Mouse (Mus musculus): Measurements from ENCODE around the gene Pbx1. TPM values are rescaled to one million over a fixed set of nuclear protein-coding genes. Genes with fewer than 3 reads are reported as not detected.

Gene Pbx1
- total RNA-seq, 2 experiments from 2014 or later = 90.6 to 101 TPM

GRCm38 (mm10) chr1:168221071-168221521, 211.0 kb downstream of the Pbx1 start:
- no peak for DNase-seq

DNA sequence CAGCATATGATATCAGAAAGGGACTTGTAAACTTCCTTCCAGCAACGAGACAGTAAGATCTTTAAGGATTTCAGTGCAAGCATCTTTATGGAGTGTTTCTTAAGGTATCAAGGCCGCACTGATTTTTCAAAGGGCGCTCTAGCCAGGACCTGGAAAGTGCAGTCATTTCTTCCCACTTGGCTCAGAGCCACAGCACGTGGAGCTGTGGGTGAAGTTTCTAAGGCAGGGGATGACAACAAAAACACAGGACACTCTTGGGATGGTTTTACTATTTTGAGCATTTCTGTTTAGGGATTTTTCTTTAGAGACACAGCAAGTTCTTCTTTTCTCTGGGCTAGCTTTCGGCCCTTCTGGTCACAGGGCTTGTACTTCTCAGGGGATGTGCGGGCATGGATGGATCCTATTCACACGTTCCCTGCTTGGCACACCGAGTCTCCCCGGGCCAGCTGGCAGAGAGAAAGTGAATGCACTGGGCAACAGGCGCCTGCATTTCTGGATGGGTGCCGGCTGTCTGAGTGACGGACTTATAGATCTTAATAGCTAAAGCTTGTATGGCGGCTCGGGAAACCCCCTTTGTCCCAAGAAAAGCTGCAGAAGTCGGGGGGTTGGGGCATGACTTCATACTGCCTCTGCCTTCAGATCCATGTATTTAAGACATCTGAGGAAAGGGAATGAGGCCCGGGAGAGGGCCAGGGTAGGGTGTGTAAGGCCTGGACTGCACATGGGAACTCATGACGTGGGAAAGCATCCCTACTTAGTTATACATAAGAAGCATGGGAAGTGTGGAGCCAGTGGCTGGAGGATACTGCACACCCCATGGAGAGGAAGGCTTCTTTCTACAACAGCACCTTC, 215.9 kb downstream of the Pbx1 start:
- peak; percentile 65 for DNase-seq

DNA sequence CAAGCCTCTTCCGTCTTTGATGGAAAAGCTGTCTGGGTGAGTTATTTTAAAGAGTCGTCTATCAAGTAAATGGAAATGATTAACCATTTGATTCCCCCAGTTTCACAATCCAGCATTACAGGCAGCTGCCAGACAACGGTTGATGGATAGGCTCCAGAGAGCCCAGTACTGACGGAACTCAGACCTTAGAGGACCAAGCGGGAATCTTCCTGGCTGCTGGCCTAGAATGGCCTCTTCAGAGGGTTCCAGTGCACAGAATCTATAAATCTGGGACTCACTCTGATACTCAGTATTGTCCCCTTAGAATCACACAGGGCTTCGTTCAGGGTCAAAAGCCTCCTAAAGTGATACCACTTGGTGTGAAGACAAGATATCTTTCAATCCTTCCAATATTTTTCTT, 216.6 kb downstream of the Pbx1 start:
- no peak for DNase-seq

DNA sequence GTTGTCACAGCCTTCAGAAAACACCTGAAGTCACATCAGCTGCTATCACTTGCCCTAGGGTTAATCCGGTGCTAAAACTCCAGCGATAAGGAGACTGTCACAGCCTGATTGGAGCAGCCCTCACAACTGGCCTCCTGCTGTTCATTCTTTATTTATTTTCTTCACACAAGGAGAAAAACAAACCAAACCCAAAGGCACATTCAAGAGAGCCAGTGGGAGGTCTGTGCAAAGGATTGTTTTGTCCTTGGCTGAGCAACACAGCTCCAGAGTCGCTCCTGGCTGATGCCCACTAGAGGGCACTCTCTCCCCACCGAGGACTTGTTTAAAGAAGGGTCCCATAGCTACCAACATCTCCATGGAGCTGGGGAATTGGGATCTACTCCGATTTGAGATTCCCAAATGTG, 218.0 kb downstream of the Pbx1 start:
- peak; percentile 86 for DNase-seq

DNA sequence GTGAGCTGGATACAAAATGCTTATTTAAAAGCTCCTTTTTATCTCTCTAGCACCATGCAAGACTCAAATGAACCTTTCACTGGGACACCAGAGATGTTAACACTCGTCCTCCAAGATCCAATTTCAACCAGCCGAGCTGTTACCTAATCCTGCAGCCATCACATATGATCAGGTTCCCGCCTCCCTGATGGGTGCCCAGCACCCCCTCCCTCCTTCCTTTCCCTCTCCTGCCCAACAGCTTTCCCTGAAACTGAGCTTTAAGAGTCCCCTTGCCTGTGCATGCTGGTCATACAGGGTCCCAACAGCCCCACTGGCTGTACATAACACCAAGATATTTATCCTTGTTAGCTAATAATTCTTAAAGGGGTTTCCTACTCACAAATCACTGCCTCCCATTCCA, 218.5 kb downstream of the Pbx1 start:
- DNase-seq = no peak

DNA sequence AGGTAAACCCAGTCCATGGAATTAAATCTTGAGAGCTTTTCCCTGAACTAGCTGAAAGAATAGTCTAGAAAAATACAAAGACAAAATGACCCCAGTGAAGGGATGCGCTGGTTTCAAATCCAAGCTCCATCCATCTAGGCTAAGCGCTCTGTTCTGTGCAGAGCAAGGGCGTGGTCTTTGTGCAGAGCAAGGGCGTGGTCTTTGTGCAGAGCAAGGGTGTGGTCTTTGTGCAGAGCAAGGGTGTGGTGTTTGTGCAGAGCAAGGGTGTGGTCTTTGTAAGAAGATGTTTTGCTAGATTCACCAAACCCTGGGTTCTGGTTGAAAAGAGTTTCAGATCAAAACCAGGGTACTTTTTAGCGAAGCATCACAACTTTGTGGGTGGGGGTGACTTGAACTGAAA, 221.7 kb downstream of the Pbx1 start:
- no peak for DNase-seq

DNA sequence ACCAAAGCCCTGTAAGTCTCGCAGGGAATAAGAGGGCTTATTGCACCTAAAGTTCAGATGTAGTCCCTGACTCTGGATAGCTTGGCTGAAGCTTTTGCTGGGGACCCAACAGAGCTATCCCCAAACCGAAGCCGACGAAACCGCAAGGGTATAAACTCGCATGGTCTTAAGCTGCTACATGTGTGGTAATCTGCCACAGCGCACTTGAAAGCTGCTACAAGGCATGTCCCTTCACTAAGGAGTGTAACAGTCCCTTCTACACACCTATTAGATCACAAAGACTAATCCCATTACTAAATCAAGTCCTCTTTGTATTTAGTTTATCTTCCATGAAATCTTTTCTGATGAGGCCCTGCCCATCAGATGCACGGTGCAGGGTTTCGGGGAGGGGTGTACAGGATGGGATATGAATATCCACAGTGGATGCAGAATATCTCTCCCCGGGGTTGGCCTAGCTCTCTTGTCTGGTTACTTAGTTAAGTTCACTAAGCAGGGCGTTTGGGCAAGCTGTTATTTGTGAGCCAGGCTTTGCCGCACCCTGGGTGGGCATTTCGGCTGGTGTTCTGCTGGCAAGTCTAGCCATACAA, 231.4 kb downstream of the Pbx1 start:
- DNase-seq = no peak

DNA sequence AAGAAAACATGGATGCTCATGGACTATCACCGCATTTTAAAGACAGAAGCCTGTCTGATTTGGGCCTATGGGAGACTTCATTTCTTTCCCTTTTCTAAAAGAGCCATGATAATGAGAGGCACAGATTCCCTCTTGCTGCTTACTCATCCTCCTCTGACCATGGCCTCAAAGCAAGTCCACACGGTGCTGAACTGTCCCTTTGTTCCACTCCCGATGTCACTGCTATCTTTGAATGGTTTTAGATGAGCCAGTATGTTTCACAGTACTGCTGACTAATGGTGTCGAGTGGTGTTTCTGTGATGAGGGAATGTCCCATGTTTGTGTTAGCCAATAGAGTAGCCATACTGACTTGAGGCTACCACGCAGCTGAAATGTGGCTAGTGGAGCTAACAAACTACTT, 233.8 kb downstream of the Pbx1 start:
- DNase-seq = no peak

GRCm38 (mm10) chr1:168197908-168198258, 234.2 kb downstream of the Pbx1 start:
- no peak for DNase-seq

DNA sequence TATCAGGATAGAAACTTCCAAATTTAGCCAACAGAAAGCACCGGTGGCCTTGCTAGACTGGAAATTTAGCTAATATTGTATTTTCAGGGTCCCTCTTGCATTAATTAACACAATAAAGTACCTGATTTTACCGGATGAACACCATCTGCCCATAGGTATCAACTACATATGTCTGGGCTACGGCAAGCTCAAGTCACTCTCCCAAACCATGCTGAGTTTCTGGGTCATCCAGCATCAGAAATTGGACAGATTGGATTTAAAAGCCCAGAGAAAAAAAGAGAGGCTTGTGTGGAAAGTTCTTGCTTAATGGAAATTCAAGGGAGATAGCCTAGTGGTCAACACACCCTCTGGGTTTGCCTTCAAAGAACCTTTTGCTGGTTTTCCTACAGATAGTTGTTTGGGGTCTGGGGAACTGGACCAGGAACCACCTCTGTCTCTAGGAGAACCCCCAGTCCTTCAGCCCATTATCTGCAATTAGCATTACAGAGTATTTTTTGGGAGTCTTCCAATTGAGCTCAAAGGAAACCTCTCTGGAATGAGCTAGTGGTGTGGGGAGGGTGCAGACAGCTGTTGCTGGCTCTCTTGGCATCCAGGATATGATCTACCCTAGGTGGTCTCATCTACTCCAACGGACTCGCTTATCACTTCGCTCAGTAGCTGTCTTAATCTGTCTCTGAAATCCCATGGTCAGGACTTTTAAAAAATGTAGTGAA, 234.7 kb downstream of the Pbx1 start:
- DNase-seq = peak; percentile 34

DNA sequence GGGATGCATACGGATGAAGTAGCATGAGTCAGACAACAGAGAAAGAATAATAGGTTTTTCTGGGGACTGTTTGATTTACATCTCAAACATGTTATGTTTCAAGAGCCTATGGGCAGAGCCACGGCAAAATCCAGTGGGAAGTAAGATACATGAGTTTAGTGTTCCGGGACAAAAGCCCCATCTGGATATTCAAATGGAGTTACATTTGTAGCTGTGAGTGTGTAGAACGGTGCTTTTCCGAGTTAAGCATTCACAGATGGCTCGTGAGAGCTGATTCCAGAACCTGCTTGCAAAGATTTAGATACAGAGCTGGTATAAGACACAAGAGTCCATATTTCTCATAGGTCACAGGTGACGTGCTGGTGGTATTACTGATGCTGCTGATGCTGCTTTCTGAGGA, 238.7 kb downstream of the Pbx1 start:
- no peak for DNase-seq

GRCm38 (mm10) chr1:168182816-168183215, 249.3 kb downstream of the Pbx1 start:
- no peak for DNase-seq

DNA sequence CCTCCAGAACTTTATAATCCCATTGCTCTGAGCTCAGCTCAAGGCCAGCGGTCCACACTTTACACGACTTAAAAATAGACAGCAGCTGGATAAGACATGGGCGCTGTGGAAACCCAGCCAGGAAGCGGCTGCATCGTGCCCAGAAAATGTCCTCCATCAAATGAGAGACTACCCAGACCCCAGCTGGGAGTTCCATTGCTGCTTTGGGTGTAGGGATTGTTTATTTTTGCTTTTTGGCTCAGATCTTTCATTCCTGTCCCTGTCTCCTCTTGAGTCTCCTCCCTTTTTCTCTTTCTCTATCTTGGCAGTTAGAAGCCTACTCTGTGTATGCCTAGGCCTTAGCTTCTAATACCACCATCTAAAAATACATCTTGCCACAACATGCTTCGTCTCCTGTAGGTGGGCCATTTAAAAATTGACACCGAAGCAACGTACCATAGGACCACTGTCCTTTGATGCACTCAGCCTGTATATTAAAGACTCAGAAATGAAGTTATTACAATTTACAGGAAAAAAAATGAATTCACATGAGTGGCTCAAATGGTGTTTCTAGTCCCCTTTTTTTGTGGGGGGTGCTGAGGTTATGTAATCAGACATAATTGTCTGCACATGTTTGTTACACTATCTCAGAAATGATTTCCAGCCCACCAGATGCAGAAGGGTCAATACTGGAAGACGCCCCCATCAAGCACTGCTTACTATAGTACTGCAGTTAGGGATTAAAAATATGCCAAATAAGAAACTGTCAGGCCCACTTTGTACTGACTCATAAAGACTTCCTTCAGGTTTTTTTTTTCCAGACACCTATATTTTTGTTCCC, 251.2 kb downstream of the Pbx1 start:
- peak; percentile 88 for DNase-seq

- no peak for DNase-seq
Observed at GRCm38 (mm10) chr1:168179691-168180090, 252.4 kb downstream of the Pbx1 start.

DNA sequence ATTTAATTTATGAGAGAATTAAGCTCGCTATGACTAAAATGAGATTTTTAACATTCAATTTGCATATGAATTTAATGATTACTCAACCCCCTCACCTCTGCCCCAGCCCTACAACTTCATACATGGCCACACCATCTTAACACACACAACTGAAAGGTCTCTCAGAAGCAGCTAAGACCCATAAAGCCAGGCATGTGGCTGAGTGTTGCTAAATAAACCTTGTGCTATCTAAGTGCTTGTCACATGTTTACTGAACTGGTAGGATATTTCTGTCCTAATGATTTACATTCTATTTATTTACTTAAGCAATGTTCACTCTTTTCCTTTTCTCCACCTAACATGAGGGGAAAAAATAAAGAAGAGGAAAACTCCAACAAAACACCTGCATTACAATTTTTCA, 253.5 kb downstream of the Pbx1 start:
- DNase-seq = no peak

DNA sequence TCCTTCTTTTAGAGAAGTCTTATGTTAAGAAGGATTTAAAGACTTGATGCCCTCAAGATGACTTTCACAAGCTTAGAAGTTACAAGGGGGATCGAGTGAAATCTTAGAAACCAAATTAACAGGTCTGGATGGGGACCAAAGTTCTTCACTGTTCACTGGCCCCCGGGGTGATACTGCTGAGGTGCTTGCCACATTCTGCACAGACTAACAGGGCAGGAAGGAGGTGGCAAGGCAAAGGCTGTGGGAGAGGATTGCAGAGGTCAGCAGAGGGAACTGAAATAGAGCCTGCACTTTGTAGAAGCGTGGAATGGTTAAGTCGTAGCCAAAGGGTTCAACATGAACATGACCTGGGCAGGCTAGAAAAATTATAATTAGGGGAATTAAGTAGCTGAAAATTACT, 256.5 kb downstream of the Pbx1 start:
- no peak for DNase-seq

DNA sequence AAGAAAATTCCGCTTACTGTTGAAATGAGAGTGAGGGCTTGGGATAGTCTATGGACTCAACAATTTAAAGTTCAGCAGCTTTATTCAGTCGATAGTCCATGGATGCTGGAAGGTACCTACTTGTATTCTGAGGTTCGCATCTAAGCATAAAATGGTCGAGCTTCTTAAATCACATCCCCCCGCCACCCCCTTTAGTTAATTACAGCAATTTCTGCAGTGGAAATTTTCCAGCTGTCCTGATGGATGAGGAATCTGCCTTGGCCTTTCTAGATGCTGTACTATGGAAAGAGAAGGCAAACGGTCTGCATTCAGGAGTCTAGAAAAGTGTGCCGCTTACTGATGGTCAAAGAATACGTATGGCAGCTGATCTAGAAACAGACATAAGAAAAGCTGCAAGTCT, 262.3 kb downstream of the Pbx1 start:
- no peak for DNase-seq

- DNase-seq = no peak
Observed at GRCm38 (mm10) chr1:168169052-168169779, 262.9 kb downstream of the Pbx1 start.

GRCm38 (mm10) chr1:168167781-168168180, 264.3 kb downstream of the Pbx1 start:
- DNase-seq = no peak

DNA sequence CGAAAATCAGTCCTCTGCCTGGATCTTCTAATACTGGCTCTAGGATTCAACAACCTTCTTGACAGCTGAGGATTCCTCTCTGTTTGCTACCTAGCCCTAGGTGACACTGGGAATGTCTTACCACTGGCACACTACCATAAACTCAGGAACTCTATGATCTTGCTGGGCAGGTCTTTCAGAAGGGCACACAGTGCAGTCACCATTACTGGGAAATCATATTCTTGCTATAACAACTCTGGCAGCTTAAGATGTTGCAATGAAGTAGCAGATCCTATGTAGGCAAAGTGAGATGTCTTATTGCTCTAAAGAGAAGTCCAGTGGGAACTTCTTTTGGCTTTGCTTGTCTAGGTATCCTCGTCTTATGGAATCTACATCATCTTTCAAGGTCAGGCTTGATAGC, 265.2 kb downstream of the Pbx1 start:
- no peak for DNase-seq

DNA sequence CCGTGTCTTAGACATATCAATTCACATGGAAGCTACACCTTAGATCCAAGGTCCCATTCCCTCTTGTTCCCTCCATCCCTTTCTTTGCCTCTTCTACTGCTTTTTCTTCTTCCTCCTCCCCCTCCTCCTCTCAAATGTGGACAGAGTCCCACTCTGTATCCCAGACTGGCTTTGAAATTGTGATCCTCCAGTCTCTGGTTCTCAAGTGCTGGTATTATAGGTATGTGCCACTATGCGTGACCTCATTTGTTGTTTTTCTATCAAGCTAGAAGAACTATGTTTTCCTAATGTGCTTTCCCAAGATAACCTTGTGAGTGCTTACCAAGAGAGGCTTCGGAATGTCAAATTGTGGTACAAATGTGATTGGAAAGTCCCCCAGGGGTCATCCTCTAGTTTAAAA, 267.1 kb downstream of the Pbx1 start:
- no peak for DNase-seq

All from heart, postnatal 4 days (tissue).